Comparison of ENCODE assay signal across 7 mouse cellular contexts in genomic region chr8:86624915-86625314, GRCm38 (mm10). TPM values are rescaled to one million over a fixed set of nuclear protein-coding genes. Genes with fewer than 3 reads are reported as not detected.
DNase-seq lines count a peak whose midpoint lies in the region; ATAC-seq and TF ChIP-seq lines count a peak whose summit lies in the region.

No protein-coding gene starts in this region.

- no peaks in the 10 kb centered on the region for H3K36me3 ChIP-seq in thymus, adult 2 months (ENCODE audit: control insufficient read depth, insufficient read depth, low read length)
- no peaks in the 10 kb centered on the region for H3K36me3 ChIP-seq in forebrain, embryonic 10.5 days (replicated peaks)
- no peaks in the 10 kb centered on the region for H3K36me3 ChIP-seq in intestine, embryonic 16.5 days (ENCODE audit: control insufficient read depth, insufficient read depth, low read length)
- no peaks in the 10 kb centered on the region for H3K36me3 ChIP-seq in midbrain, embryonic 14.5 days (ENCODE audit: control insufficient read depth, insufficient read depth, low read length)

- H3K27ac ChIP-seq in thymus, adult 2 months (ENCODE audit: control insufficient read depth, insufficient read depth, low read length) = peak overlapping the region; percentile 34; the same call in 1 of the 2 replicates
- H3K27ac ChIP-seq in forebrain, embryonic 10.5 days = peak overlapping the region; percentile 83
- no peak overlapping the region for H3K27ac ChIP-seq in intestine, embryonic 16.5 days (ENCODE audit: low read length)
- H3K27ac ChIP-seq in midbrain, embryonic 14.5 days (replicated peaks; ENCODE audit: low read depth, low read length) = no peak overlapping the region

- peak; percentile 12 for DNase-seq in thymus, adult 2 months
- DNase-seq in thymus, postnatal 0 days (ENCODE audit: low spot score) = no peak
- no peak for DNase-seq in forebrain, embryonic 10.5 days (ENCODE audit: extremely low spot score, low spot score)
- no peak for DNase-seq in midbrain, embryonic 14.5 days
- no peak for DNase-seq in layer of hippocampus, postnatal 25 days (ENCODE audit: extremely low spot score in 1 of 2, low spot score in 1 of 2)
- no peak for DNase-seq in retina, embryonic 14.5 days (ENCODE audit: low spot score)

- no peak for TF ChIP-seq CTCF in thymus, adult 2 months (IDR thresholded peaks at IDR 0.05; ENCODE audit: borderline replicate concordance, control insufficient read depth, extremely low read depth, insufficient read depth, low read length, poor library complexity)

- 19% methylated on average over 7 of the region's 7 CpGs for WGBS in thymus, adult 2 months
- 61% methylated on average over 7 of the region's 7 CpGs for WGBS in forebrain, embryonic 10.5 days
- 32% methylated on average over 7 of the region's 7 CpGs for WGBS in intestine, embryonic 16.5 days
- 59% methylated on average over 7 of the region's 7 CpGs for WGBS in midbrain, embryonic 14.5 days

- H3K4me2 ChIP-seq in intestine, embryonic 16.5 days (ENCODE audit: low read depth, low read length) = peak overlapping the region; percentile 74
- H3K4me2 ChIP-seq in midbrain, embryonic 14.5 days (ENCODE audit: low read length) = peak overlapping the region; percentile 88

- H3K4me3 ChIP-seq in thymus, adult 2 months (ENCODE audit: control insufficient read depth, insufficient read depth, low read length) = peak overlapping the region; percentile 58
- peak overlapping the region; percentile 86 for H3K4me3 ChIP-seq in forebrain, embryonic 10.5 days
- H3K4me3 ChIP-seq in intestine, embryonic 16.5 days (ENCODE audit: low read length) = peak overlapping the region; percentile 94
- peak overlapping the region; percentile 84 for H3K4me3 ChIP-seq in midbrain, embryonic 14.5 days (replicated peaks; ENCODE audit: low read depth, low read length)

- TF ChIP-seq POLR2A in thymus, adult 2 months (IDR thresholded peaks at IDR 0.05; ENCODE audit: control insufficient read depth, extremely low read depth, insufficient read depth, low read length, poor library complexity) = no peak

- H3K9me3 ChIP-seq in forebrain, embryonic 10.5 days = no peaks in the 10 kb centered on the region
- no peaks in the 10 kb centered on the region for H3K9me3 ChIP-seq in intestine, embryonic 16.5 days (ENCODE audit: control insufficient read depth, low read length)
- no peaks in the 10 kb centered on the region for H3K9me3 ChIP-seq in midbrain, embryonic 14.5 days (ENCODE audit: control insufficient read depth, low read length)

- peaks cover 8% of the 10 kb centered on the region for H3K4me1 ChIP-seq in thymus, adult 2 months (replicated peaks; ENCODE audit: control insufficient read depth, insufficient read depth, low read length)
- H3K4me1 ChIP-seq in forebrain, embryonic 10.5 days = peaks cover 17% of the 10 kb centered on the region
- H3K4me1 ChIP-seq in intestine, embryonic 16.5 days (ENCODE audit: control insufficient read depth, insufficient read depth, low read length) = peaks cover 10% of the 10 kb centered on the region
- peaks cover 10% of the 10 kb centered on the region; the same call in 1 of the 2 replicates for H3K4me1 ChIP-seq in midbrain, embryonic 14.5 days (ENCODE audit: control insufficient read depth, insufficient read depth, low read length)

- no peak for ATAC-seq in intestine, embryonic 16.5 days
- ATAC-seq in midbrain, embryonic 14.5 days (ENCODE audit: low FRiP score, low TSS enrichment) = no peak

- H3K9ac ChIP-seq in intestine, embryonic 16.5 days (ENCODE audit: low read depth, low read length) = peak overlapping the region; percentile 80
- H3K9ac ChIP-seq in midbrain, embryonic 14.5 days (replicated peaks; ENCODE audit: low read length) = peak overlapping the region; percentile 68

- H3K27me3 ChIP-seq in thymus, adult 2 months (ENCODE audit: control insufficient read depth, insufficient read depth, low read length) = no peaks in the 10 kb centered on the region
- H3K27me3 ChIP-seq in forebrain, embryonic 10.5 days (ENCODE audit: poor library complexity, severe bottlenecking) = no peaks in the 10 kb centered on the region
- H3K27me3 ChIP-seq in intestine, embryonic 16.5 days (replicated peaks; ENCODE audit: control insufficient read depth, insufficient read depth, low read length) = no peaks in the 10 kb centered on the region
- no peaks in the 10 kb centered on the region for H3K27me3 ChIP-seq in midbrain, embryonic 14.5 days (ENCODE audit: control insufficient read depth, insufficient read depth, low read length)

RNA-seq across cellular contexts. Expression of gene Lonp2, which starts 1.1 kb away (rescaled TPM):
- 63.3 and 64.3 TPM in 2 replicates for polyA plus RNA-seq in thymus, adult 2 months (2012; rRNA removed)
- polyA plus RNA-seq in thymus, postnatal 0 days (2015; fragmentation: Nextera tagmentation; extraction: Ambion mirVana) = 66.7 and 75.0 TPM in 2 replicates
- 48.7 and 50.1 TPM in 2 replicates for polyA plus RNA-seq in forebrain, embryonic 10.5 days (2016; fragmentation: Nextera tagmentation; extraction: Ambion mirVana)
- polyA plus RNA-seq in intestine, embryonic 16.5 days (2015; fragmentation: Nextera tagmentation; extraction: Ambion mirVana) = 72.5 and 78.0 TPM in 2 replicates
- polyA plus RNA-seq in midbrain, embryonic 14.5 days (2014; fragmentation: Nextera tagmentation; extraction: Ambion mirVana) = 66.2 and 87.3 TPM in 2 replicates
- 10 to 100 TPM; 72.6 to 79.2 TPM for total RNA-seq in layer of hippocampus, postnatal 25 days (2021)

RNA-seq across cellular contexts. Expression of gene Abcc12, which starts 44.4 kb away (rescaled TPM):
- polyA plus RNA-seq in thymus, adult 2 months (2012; rRNA removed) = 0.04 and 0.13 TPM in 2 replicates
- 0.09 and 0.10 TPM in 2 replicates for polyA plus RNA-seq in thymus, postnatal 0 days (2015; fragmentation: Nextera tagmentation; extraction: Ambion mirVana)
- not detected in 2 replicates for polyA plus RNA-seq in forebrain, embryonic 10.5 days (2016; fragmentation: Nextera tagmentation; extraction: Ambion mirVana)
- polyA plus RNA-seq in intestine, embryonic 16.5 days (2015; fragmentation: Nextera tagmentation; extraction: Ambion mirVana) = 0.06 and 0.09 TPM in 2 replicates
- polyA plus RNA-seq in midbrain, embryonic 14.5 days (2014; fragmentation: Nextera tagmentation; extraction: Ambion mirVana) = 0.13 and 0.18 TPM in 2 replicates
- under 1 TPM; 0.25 to 0.42 TPM for total RNA-seq in layer of hippocampus, postnatal 25 days (2021)

Comparison
In these comparisons a context has a peak if more than half of its experiments do, and no peak if none do; other contexts are left out.
1. H3K27ac ChIP-seq: peak in thymus, adult 2 months (single experiment) and forebrain, embryonic 10.5 days (single experiment); none in intestine, embryonic 16.5 days (single experiment) and midbrain, embryonic 14.5 days (single experiment).
2. Peak in every context shown above with its lines, with median percentiles within 50 percentile points of each other: H3K4me3 ChIP-seq.